Mouse (Mus musculus) hindbrain, embryonic 10.5 days (tissue): Measurements from ENCODE around the gene Ppig. TPM values are rescaled to one million over a fixed set of nuclear protein-coding genes. Genes with fewer than 3 reads are reported as not detected.
A peak's percentile ranks its signal among the peaks of the same experiment; 100 is the strongest.

ENCODE experiments used
- DNase-seq: peaks from one replicate; pipeline ENCODE4 v3.0.0-alpha.2; 2017; ENCODE audit warnings: low spot score
- H3K27ac ChIP-seq: fragments of 300-500 bp; sonication (generic); 2 replicates; pipeline ENCODE4 v1.5.1; 2016; ENCODE audit warnings: mild to moderate bottlenecking, moderate library complexity
- H3K27me3 ChIP-seq: fragments of 300-500 bp; sonication (generic); 2 replicates; pipeline ENCODE4 v1.6.1; 2016; ENCODE audit warnings: mild to moderate bottlenecking; ENCODE audit not compliant: poor library complexity, insufficient read depth, severe bottlenecking
- H3K36me3 ChIP-seq: fragments of 300-500 bp; sonication (generic); 2 replicates; pipeline ENCODE4 v1.6.1; 2016; ENCODE audit warnings: mild to moderate bottlenecking, moderate library complexity
- H3K4me1 ChIP-seq: fragments of 300-500 bp; sonication (generic); replicated peaks from 2 replicates; pipeline ENCODE4 v1.6.1; 2016; ENCODE audit warnings: mild to moderate bottlenecking
- H3K4me3 ChIP-seq: fragments of 300-500 bp; sonication (generic); 2 replicates; pipeline ENCODE4 v1.5.1; 2016; ENCODE audit warnings: mild to moderate bottlenecking, moderate library complexity
- H3K9me3 ChIP-seq: fragments of 300-500 bp; sonication (generic); 2 replicates; pipeline ENCODE4 v1.6.1; 2016; ENCODE audit warnings: mild to moderate bottlenecking, moderate library complexity
- WGBS: fragments of 180-500 bp; shearing (Covaris S2); methylation state at CpG from one replicate; pipeline ENCODE4 v1.1.7; 2016; 5-methylcytosine and 5-hydroxymethylcytosine counted together
- polyA plus RNA-seq: library from polyadenylated mRNA; unstranded; fragments of >200 nt; fragmentation: Nextera tagmentation; extraction: Ambion mirVana; gene quantifications from 2 replicates; pipeline ENCODE4 v1.2.1, GENCODE M21; 2016

The Ppig gene
- polyA plus RNA-seq, 1 experiment from 2014 or later = 78.0 TPM

DNA sequence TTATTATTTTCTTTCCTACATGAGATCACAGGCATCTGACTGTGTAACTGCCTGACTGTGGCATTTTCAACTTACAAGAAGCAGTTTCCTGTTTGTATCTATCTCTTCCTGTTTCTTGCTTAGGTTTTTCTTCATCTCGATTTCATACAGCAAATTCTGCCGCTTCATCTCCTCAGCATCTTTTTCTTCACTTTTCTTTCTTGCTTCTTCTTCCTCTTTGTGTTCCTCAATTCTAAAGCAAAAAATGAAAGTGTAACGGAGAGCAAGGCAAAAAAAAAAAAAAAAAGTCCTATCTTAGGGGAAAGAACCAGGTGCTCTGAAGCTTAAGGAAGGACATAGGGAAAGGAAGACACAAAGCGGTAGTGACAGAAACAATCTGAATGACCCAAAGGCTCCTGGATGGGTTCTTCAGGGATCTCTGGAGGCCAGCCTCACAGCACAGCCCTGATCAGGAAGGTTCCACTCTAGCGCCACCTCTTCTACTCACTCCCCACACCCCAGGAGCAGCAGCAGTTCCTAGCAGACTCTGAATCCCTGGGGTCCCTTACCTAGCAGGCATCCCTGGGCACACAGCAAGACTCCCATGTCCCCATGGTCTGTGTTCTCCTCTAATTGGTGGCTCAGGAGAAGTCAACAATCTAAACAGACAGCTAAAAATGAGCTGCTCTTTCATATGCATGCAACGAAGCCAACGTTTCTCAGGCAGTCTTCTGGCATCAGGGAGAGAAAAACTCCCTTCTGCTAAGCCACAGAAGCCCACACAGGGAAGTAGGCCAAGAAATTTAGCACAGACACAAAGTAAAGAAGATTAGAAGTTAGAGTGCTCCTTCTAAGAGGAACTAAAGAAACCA lies 55.9 kb downstream of the Ppig start:
- 76% methylated on average over 7 of the region's 7 CpGs for WGBS
- H3K36me3 ChIP-seq = peaks cover 53% of the 10 kb centered on the region

DNA sequence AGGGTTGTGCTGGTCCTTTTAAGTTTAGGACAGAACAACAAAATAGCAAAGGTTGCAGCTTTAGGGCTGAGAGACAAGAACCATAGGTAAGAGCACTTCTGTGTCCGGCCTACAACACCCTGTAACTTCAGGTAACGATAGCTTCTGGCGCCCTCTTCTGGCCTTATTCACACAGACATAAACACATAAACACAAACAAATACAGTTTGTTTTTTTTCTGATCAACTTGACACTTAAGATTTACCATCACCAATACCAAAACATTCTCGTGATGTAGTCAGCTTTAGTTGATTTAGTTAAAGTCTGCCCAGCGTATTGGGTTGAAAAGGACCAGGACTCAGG lies 56.5 kb downstream of the Ppig start:
- Histone ChIP-seq H3K27ac (no peak overlapping the region), H3K27me3 (no peaks in the 10 kb centered on the region), H3K4me1 (no peaks in the 10 kb centered on the region), H3K4me3 (no peak overlapping the region), H3K9me3 (no peaks in the 10 kb centered on the region), H3K36me3 (peaks cover 50% of the 10 kb centered on the region)
- DNase-seq = no peak
- WGBS = 49% methylated on average over 5 of the region's 5 CpGs

More for the DNA sequence above, 55.9 kb downstream of the Ppig start:
- Histone ChIP-seq H3K27me3 (no peaks in the 10 kb centered on the region), H3K27ac (no peak overlapping the region), H3K4me3 (no peak overlapping the region), H3K4me1 (no peaks in the 10 kb centered on the region), H3K9me3 (no peaks in the 10 kb centered on the region)
- no peak for DNase-seq

DNA sequence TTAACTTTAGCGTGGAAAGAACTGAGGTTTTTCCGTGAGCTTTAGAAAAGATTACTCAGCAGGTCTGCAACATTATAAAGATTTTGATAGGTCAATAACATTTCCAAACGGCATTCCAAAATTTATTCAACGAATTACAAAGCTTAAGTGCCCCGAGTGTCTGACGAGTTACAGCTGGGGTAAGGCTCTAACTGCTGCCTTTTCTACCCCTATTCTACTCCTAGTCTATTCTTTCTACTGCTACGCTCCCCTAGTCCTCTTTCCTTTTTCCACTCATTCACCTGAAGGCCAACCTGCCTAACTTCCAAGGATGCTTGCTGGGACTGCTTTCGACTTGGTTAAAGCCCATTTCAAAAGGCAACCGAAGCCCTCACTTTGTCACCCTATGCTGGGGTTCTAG lies 66.6 kb downstream of the Ppig start:
- peak overlapping the region; percentile 83 for H3K4me3 ChIP-seq
- no peaks in the 10 kb centered on the region for H3K9me3 ChIP-seq
- H3K27me3 ChIP-seq = no peaks in the 10 kb centered on the region
- H3K36me3 ChIP-seq = peaks cover 50% of the 10 kb centered on the region
- peaks cover 16% of the 10 kb centered on the region for H3K4me1 ChIP-seq
- no peak for DNase-seq
- peak overlapping the region; percentile 93 for H3K27ac ChIP-seq
- 37% methylated on average over 9 of the region's 9 CpGs for WGBS

DNA sequence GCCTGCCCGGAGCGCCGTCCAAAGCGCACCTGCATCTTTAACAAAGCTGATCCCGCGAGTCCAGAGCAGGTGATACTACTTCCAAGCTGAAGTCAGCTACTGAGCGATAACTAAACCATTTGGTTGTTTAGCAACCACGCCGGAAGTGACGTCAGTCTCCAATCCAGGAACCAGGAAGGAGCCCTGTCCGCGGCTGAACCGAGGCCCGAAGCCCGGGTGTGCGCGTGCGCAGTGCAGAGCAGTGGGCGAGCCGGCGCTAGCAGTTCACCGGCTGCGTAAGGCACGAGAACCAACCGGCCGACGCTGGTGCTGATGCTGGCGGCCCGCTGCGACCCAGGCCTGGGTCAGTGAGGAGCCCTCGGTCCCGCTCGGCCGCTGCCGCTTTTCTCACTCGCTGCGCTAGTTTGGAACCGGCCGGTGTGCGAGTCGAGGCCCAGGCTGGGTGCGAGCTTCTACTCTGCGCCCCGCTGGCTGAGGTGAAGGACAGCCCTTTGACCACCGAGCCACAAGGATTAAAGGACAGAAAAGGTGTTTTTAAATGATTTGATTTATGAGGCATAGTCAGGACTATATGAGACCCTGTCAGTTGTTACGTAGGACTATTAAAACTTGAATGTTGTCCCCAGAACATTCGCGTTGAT lies 67.2 kb downstream of the Ppig start, which contains the start of the genes Ccdc173 and Phospho2:
TSS of gene Ccdc173 (minus strand) at position 147 of the 641 bp plus-strand sequence.
TSS of gene Phospho2 (plus strand) at position 195 of the 641 bp plus-strand sequence.
- Histone ChIP-seq H3K27me3 (no peaks in the 10 kb centered on the region), H3K36me3 (peaks cover 50% of the 10 kb centered on the region), H3K27ac (peak within 1 kb of the TSS; percentile 93), H3K4me3 (peak within 1 kb of the TSS; percentile 83), H3K9me3 (no peaks in the 10 kb centered on the region), H3K4me1 (peaks cover 16% of the 10 kb centered on the region)
- peak; percentile 98 for DNase-seq
- WGBS = 2% methylated on average over 48 of the region's 48 CpGs

DNA sequence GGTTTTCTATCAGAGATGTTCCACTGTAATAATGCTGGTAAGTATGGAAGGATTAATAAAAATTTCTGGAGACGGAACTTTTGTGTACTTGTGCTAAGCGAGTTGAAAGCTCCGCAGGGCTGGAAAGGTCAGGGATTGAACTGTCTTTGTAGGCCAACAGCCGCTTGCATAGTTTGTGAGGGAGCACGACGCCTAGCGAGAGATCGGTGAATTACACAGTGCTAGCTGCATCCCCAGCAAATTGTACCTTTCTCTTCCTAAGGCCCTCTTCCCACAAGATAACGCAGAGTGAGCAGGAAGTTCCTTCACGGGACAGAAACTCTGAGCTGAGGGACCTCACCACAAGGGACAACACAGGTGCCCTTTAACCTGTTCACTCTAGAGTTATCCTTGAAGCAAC lies 67.9 kb downstream of the Ppig start:
- peaks cover 52% of the 10 kb centered on the region for H3K36me3 ChIP-seq
- peaks cover 16% of the 10 kb centered on the region for H3K4me1 ChIP-seq
- H3K27ac ChIP-seq = peak overlapping the region; percentile 93
- WGBS = 2% methylated on average over 10 of the region's 10 CpGs
- no peaks in the 10 kb centered on the region for H3K27me3 ChIP-seq
- H3K9me3 ChIP-seq = no peaks in the 10 kb centered on the region
- peak; percentile 88 for DNase-seq
- peak overlapping the region; percentile 83 for H3K4me3 ChIP-seq

DNA sequence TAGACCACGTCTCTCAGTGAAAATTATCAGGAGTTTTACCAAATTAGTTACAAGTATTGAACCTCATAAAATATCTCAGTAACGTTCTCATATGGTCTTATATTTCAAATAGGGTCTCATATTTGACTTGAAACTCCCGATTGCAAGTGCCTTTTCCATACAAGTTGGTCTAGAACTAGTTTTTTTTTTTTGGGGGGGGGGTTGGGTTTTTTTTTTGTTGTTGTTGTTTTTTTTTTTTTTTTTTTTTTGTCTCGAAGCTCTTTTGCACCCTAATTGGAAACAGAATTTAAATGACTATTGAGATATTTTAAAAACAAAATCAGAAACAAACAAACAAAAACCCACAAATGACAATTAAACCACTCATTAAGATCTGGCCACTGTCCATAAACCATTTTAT lies 68.4 kb downstream of the Ppig start:
- no peak for DNase-seq
- Histone ChIP-seq H3K9me3 (no peaks in the 10 kb centered on the region), H3K27me3 (no peaks in the 10 kb centered on the region), H3K36me3 (peaks cover 52% of the 10 kb centered on the region), H3K27ac (no peak overlapping the region), H3K4me3 (peak overlapping the region; percentile 83), H3K4me1 (peaks cover 16% of the 10 kb centered on the region)
- WGBS = 73% methylated on average over 4 of the region's 4 CpGs

DNA sequence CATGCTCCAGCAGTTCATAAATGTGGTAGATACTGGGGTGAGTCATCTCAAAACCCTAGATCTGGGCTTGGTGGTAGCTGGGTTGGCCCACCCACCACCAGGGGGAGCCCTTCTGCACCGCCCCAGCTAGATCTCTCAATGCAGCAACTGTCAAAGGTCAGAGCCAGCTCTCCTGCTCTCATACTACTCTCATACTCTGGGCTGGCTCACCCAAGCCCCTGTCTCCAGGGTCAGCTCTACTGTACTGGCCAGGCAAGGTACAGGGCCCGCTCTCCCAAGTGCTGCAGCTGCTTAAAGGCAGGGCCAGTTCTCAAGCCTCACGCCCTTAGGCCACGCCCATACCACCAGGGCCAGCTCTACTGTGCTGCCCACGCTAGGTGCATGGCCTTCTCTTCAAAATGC lies 80.6 kb downstream of the Ppig start:
- H3K4me1 ChIP-seq = peaks cover 5% of the 10 kb centered on the region; the same call in 1 of the 2 replicates
- peaks cover 2% of the 10 kb centered on the region for H3K36me3 ChIP-seq
- H3K4me3 ChIP-seq = no peak overlapping the region
- 55% methylated on average over 5 of the region's 5 CpGs for WGBS
- no peak overlapping the region for H3K27ac ChIP-seq
- H3K9me3 ChIP-seq = 0 out of 2 replicates have a peak, but pooled peaks cover 3% of the 10 kb centered on the region
- no peaks in the 10 kb centered on the region for H3K27me3 ChIP-seq
- DNase-seq = peak; percentile 48

Other genes with a start within 250 kb of the Ppig start
- gene Lrp2, start 136.5 kb upstream of the Ppig start, polyA plus RNA-seq = 1.8 and 2.0 TPM in 2 replicates
- gene Bbs5, start 75.4 kb upstream of the Ppig start, polyA plus RNA-seq = 17.0 and 17.2 TPM in 2 replicates
- 0.29 TPM in 2 replicates for gene Klhl41, start 52.4 kb upstream of the Ppig start, polyA plus RNA-seq
- 14.5 and 17.7 TPM in 2 replicates for gene Fastkd1, start 9.0 kb upstream of the Ppig start, polyA plus RNA-seq
- 3.0 and 4.0 TPM in 2 replicates for gene Ccdc173, start 67.0 kb downstream of the Ppig start, polyA plus RNA-seq
- 28.3 and 30.4 TPM in 2 replicates for gene Phospho2, start 67.1 kb downstream of the Ppig start, polyA plus RNA-seq
- gene Klhl23, start 99.4 kb downstream of the Ppig start, polyA plus RNA-seq = 23.1 and 23.2 TPM in 2 replicates
- 215 and 355 TPM in 2 replicates for gene Ssb, start 139.0 kb downstream of the Ppig start, polyA plus RNA-seq
- gene Mettl5, start 163.1 kb downstream of the Ppig start, polyA plus RNA-seq = 39.0 and 45.9 TPM in 2 replicates
- 10.9 and 13.6 TPM in 2 replicates for gene Ubr3, start 174.7 kb downstream of the Ppig start, polyA plus RNA-seq